Mouse (Mus musculus) thymus, postnatal 10 days (tissue): ENCODE measurements at regions not wholly inside any gene's neighbourhood (a gene's known extent, or its start where the extent isn't known, plus 50 kb on each side); places are given as distances from the start of the nearest gene placed in this dataset.

Experiments
- DNase-seq, 2 experiments: peaks; one replicate each; pipeline ENCODE4 v3.0.0; 2021; ENCODE audit warnings: low spot score in 2 of 2

DNA sequence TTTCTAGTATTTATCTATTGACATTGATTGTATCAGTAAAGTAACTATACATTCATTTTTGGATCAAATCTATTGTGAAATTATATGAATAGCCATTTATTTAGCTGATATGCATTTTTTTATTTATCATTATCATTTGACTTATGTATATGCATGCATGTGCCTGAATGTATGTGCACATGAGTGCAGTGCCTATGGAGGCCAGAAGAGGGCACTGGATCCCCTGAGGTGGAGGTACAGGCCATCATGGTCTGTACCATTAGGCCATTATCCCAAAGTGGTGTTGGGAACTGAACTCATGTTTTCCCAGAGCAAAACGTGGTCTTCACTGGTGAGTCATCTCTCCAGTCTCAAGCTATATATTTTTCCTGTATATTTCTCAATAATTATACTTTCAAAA lies 63.5 kb upstream of the Nrsn1 start:
- DNase-seq = no peak
